Mouse (Mus musculus): ENCODE measurements at regions not wholly inside any gene's neighbourhood (a gene's known extent, or its start where the extent isn't known, plus 50 kb on each side); places are given as distances from the start of the nearest gene placed in this dataset.

DNA sequence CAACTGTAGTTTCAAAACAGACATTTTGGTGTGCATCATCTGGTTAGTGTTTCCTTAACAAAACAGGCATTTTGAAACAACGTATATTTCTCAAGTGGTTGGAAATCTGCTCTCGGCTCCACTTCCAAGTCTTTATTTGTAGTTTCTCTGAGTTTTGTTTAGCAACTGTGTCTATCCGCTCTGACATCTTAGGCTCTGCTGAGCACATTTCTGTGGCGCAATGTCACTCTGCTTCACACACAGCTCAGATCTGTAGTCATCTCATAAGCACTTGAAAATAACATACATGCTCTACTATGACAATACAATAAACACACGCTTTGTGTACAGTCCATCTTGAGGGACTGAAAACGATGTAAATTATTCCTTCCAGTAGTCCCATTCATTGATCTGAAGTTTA is 135.9 kb downstream of the Wdr11 start:
- TF ChIP-seq CTCF (IDR thresholded peaks at IDR 0.05; ENCODE audit: borderline replicate concordance, insufficient read depth, low read depth, low read length) (no peak), POLR2A (IDR thresholded peaks at IDR 0.05; ENCODE audit: borderline replicate concordance, insufficient read depth, low read length) (no peak)
